Mouse (Mus musculus): ENCODE results near the gene Limk1.
"Not testable (repeated sequence)": the region's sequence is repeated elsewhere in the genome, so short reads cannot be mapped to it uniquely, and the experiment has no call there.

Gene Limk1

DNA sequence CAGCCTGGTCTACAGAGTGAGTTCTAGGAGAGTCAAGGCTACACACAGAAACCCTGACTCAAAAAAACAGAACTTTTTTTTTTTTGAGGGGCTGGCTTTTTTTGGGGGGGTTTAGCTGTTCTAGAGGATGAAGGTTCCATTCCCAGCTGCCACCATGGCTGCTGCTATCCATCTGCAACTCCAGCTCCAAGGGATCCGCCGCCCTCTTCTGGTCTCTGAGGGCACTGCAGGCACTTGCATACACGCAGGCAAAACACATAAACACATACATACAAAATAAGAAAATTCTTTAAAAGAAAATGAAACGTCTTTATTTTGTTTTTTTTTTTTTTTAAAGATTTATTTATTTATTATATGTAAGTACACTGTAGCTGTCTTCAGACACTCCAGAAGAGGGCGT lies 37.5 kb downstream of the Limk1 start:
- Histone ChIP-seq H3K36me3 (ENCODE audit: insufficient read depth, low read length) (no peaks in the 10 kb centered on the region), H3K27me3 (ENCODE audit: insufficient read depth, low read length) (0 out of 2 replicates have a peak, but pooled peaks cover 7% of the 10 kb centered on the region), H3K4me1 (replicated peaks; ENCODE audit: low read depth, low read length) (peaks cover 24% of the 10 kb centered on the region), H3K9me3 (ENCODE audit: low read length) (peaks cover 8% of the 10 kb centered on the region; the same call in 1 of the 2 replicates), H3K4me3 (replicated peaks; ENCODE audit: low read length) (no peak overlapping the region)
- peak; percentile 85 for TF ChIP-seq CTCF (conservative IDR thresholded peaks at IDR 0.05; ENCODE audit: low read length)
- no peak for TF ChIP-seq NANOG (IDR thresholded peaks at IDR 0.05; ENCODE audit: borderline replicate concordance, low read length)
- no peak for TF ChIP-seq POU5F1 (IDR thresholded peaks at IDR 0.05; ENCODE audit: borderline replicate concordance, low read length)

GRCm38 (mm10) chr5:134648976-134649375 lies 39.4 kb downstream of the Limk1 start:
- not testable (repeated sequence) for H3K4me3 ChIP-seq (replicated peaks; ENCODE audit: low read length); H3K4me1 ChIP-seq (replicated peaks; ENCODE audit: low read depth, low read length); H3K9me3 ChIP-seq (ENCODE audit: low read length); H3K27me3 ChIP-seq (ENCODE audit: insufficient read depth, low read length); H3K36me3 ChIP-seq (ENCODE audit: insufficient read depth, low read length)

DNA sequence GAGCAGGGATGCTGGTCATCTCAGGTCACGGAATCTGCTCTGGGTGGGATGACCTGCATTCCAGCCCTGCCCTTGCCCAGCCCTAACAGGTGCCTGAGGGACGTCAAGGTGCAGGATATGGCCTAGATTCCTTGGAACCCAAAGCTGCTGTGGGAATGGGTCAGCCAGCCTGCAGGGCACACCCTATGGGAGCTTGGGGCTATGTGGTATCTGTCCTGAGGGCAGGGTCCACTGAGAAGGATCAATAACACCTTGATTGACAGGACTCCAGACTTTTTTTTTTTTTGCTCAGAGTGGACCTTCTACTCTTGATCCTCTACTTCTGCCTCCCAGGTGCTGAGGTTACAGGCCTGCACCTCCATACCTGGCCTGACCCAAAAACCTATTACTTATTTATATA lies 41.0 kb downstream of the Limk1 start:
- no peak for TF ChIP-seq POU5F1 (IDR thresholded peaks at IDR 0.05; ENCODE audit: borderline replicate concordance, low read length)
- TF ChIP-seq CTCF (conservative IDR thresholded peaks at IDR 0.05; ENCODE audit: low read length) = no peak
- no peak for TF ChIP-seq NANOG (IDR thresholded peaks at IDR 0.05; ENCODE audit: borderline replicate concordance, low read length)
- no peak overlapping the region for H3K4me3 ChIP-seq (replicated peaks; ENCODE audit: low read length)
- peaks cover 8% of the 10 kb centered on the region; the same call in 1 of the 2 replicates for H3K9me3 ChIP-seq (ENCODE audit: low read length)
- 0 out of 2 replicates have a peak, but pooled peaks cover 7% of the 10 kb centered on the region for H3K27me3 ChIP-seq (ENCODE audit: insufficient read depth, low read length)
- H3K36me3 ChIP-seq (ENCODE audit: insufficient read depth, low read length) = no peaks in the 10 kb centered on the region
- peaks cover 10% of the 10 kb centered on the region for H3K4me1 ChIP-seq (replicated peaks; ENCODE audit: low read depth, low read length)

DNA sequence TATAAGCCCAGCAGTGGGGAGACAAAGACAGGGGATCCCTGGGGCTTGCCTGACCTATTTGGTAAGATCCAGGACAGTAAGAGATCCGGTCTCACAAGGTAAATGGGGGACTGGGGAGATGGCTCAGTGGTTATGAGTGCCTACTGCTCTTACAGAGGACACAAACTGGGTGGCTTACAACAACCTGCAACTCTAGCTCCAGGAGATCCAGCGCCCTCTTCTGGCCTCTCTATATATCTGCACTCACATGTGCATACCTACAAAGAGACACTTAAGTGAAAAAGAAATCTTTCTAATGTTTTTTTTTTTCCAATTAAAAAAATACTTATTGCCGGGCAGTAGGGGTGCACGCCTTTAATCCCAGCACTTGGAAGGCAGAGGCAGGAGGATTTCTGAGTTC lies 41.9 kb downstream of the Limk1 start:
- TF ChIP-seq CTCF (conservative IDR thresholded peaks at IDR 0.05; ENCODE audit: low read length) (peak; percentile 39), NANOG (IDR thresholded peaks at IDR 0.05; ENCODE audit: borderline replicate concordance, low read length) (no peak)
- peaks cover 12% of the 10 kb centered on the region for H3K4me1 ChIP-seq (replicated peaks; ENCODE audit: low read depth, low read length)
- H3K4me3 ChIP-seq (replicated peaks; ENCODE audit: low read length) = no peak overlapping the region
- no peaks in the 10 kb centered on the region for H3K36me3 ChIP-seq (ENCODE audit: insufficient read depth, low read length)
- no peaks in the 10 kb centered on the region for H3K27me3 ChIP-seq (ENCODE audit: insufficient read depth, low read length)
- peaks cover 8% of the 10 kb centered on the region; the same call in 1 of the 2 replicates for H3K9me3 ChIP-seq (ENCODE audit: low read length)

GRCm38 (mm10) chr5:134644643-134645118 lies 43.7 kb downstream of the Limk1 start:
- H3K9me3 ChIP-seq (ENCODE audit: low read length) = peaks cover 8% of the 10 kb centered on the region; the same call in 1 of the 2 replicates
- no peaks in the 10 kb centered on the region for H3K27me3 ChIP-seq (ENCODE audit: insufficient read depth, low read length)
- H3K36me3 ChIP-seq (ENCODE audit: insufficient read depth, low read length) = no peaks in the 10 kb centered on the region
- peaks cover 28% of the 10 kb centered on the region for H3K4me1 ChIP-seq (replicated peaks; ENCODE audit: low read depth, low read length)
- no peak for TF ChIP-seq POU5F1 (IDR thresholded peaks at IDR 0.05; ENCODE audit: borderline replicate concordance, low read length)
- no peak for TF ChIP-seq NANOG (IDR thresholded peaks at IDR 0.05; ENCODE audit: borderline replicate concordance, low read length)
- TF ChIP-seq CTCF (conservative IDR thresholded peaks at IDR 0.05; ENCODE audit: low read length) = no peak
- H3K4me3 ChIP-seq (replicated peaks; ENCODE audit: low read length) = no peak overlapping the region

GRCm38 (mm10) chr5:134644121-134644520 lies 44.3 kb downstream of the Limk1 start:
- Histone ChIP-seq H3K9me3 (ENCODE audit: low read length) (peaks cover 8% of the 10 kb centered on the region; the same call in 1 of the 2 replicates), H3K4me1 (replicated peaks; ENCODE audit: low read depth, low read length) (peaks cover 30% of the 10 kb centered on the region)
- TF ChIP-seq NANOG (IDR thresholded peaks at IDR 0.05; ENCODE audit: borderline replicate concordance, low read length) = no peak
- no peak for TF ChIP-seq POU5F1 (IDR thresholded peaks at IDR 0.05; ENCODE audit: borderline replicate concordance, low read length)
- TF ChIP-seq CTCF (conservative IDR thresholded peaks at IDR 0.05; ENCODE audit: low read length) = no peak

DNA sequence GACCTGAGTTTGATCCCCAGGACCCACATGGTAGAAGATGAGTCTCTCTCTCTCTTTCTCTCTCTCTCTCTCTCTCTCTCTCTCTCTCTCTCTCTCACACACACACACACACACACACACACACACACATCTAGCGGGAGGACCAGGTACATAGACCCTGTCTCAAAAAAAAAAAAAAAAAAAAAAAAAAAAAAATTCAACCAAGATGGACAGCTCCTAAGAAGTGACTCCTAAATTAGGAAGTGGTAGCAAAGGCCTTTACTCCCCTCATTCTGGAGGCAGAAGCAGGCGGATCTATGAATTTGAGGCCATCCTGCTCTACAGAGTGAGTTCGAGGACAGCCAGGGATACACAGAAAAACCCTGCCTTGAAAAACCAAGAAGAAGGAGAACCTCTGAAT lies 48.0 kb downstream of the Limk1 start:
- TF ChIP-seq POU5F1 (IDR thresholded peaks at IDR 0.05; ENCODE audit: borderline replicate concordance, low read length) (no peak), NANOG (IDR thresholded peaks at IDR 0.05; ENCODE audit: borderline replicate concordance, low read length) (no peak)
- Histone ChIP-seq H3K27me3 (ENCODE audit: insufficient read depth, low read length) (no peaks in the 10 kb centered on the region), H3K9me3 (ENCODE audit: low read length) (no peaks in the 10 kb centered on the region), H3K36me3 (ENCODE audit: insufficient read depth, low read length) (peaks cover 21% of the 10 kb centered on the region), H3K4me1 (replicated peaks; ENCODE audit: low read depth, low read length) (peaks cover 48% of the 10 kb centered on the region), H3K4me3 (replicated peaks; ENCODE audit: low read length) (no peak overlapping the region; the same call in 1 of the 2 replicates)

More at GRCm38 (mm10) chr5:134644121-134644520, 44.3 kb downstream of the Limk1 start:
- Histone ChIP-seq H3K27me3 (ENCODE audit: insufficient read depth, low read length) (no peaks in the 10 kb centered on the region), H3K36me3 (ENCODE audit: insufficient read depth, low read length) (no peaks in the 10 kb centered on the region), H3K4me3 (replicated peaks; ENCODE audit: low read length) (no peak overlapping the region)

DNA sequence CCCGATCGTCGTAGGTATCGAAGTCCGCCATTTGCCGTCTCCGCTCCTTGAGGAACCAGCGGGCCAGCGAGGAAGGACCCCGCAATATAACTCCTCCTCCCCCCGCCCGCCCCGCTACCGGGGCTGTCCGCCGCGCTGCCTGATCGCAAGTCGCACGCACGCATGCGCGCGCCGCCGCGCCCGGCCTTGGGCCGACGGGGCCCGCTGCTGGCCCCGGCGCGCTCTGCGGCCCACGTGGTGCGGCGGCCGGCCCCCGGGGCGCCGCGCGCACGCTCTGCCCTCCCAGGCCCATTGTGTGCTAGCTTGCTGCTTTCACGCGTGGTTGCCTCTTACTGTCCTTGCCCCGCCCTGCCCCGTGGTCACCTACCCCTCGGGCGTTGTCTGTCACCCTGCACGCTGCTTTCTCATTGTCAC lies 49.1 kb downstream of the Limk1 start, which contains the start of gene Eif4h:
Gene Eif4h (minus strand): TSS at position 222 of the 414 bp plus-strand sequence.
- Histone ChIP-seq H3K27me3 (ENCODE audit: insufficient read depth, low read length) (no peaks in the 10 kb centered on the region), H3K36me3 (ENCODE audit: insufficient read depth, low read length) (peaks cover 31% of the 10 kb centered on the region), H3K9me3 (ENCODE audit: low read length) (no peaks in the 10 kb centered on the region), H3K4me3 (replicated peaks; ENCODE audit: low read length) (peak within 1 kb of the TSS; percentile 97), H3K4me1 (replicated peaks; ENCODE audit: low read depth, low read length) (peaks cover 58% of the 10 kb centered on the region)
- TF ChIP-seq POU5F1 (IDR thresholded peaks at IDR 0.05; ENCODE audit: borderline replicate concordance, low read length) (no peak), CTCF (conservative IDR thresholded peaks at IDR 0.05; ENCODE audit: low read length) (no peak), NANOG (IDR thresholded peaks at IDR 0.05; ENCODE audit: borderline replicate concordance, low read length) (no peak)

All from E14TG2a.4 (cell line).